Mouse (Mus musculus): ENCODE measurements at regions not wholly inside any gene's neighbourhood (a gene's known extent, or its start where the extent isn't known, plus 50 kb on each side); places are given as distances from the start of the nearest gene placed in this dataset.
A peak's percentile ranks its signal among the peaks of the same experiment; 100 is the strongest.

- peak; percentile 68 for DNase-seq (ENCODE audit: low spot score)
Observed at GRCm38 (mm10) chr4:62755237-62755900, 195.7 kb downstream of the Rgs3 start.

DNA sequence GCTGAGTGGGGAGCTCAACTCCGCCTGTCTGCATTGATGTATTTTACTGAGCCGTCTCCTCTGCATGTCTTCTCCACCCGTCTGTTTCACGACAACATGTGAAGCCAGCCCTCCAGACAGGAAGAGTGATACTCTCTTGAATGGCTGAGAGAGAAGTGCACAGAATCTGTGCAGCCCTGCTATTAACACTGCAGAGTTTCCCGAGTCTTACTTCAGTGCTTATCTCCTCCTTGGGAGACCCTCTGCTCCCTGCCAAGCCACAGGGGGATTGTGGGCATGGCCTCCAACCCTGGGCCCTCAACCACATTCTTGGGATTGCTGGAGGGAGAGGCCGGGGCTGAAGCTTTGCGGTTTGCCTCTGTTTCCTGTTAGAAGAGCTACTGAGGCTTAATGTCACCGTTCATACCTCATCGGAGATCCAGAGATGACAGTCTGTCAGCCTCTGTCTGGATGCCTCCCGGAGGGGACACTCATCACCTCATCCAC, 197.1 kb downstream of the Rgs3 start:
- no peak for DNase-seq (ENCODE audit: low spot score)

- DNase-seq (ENCODE audit: low spot score): no peak
Observed at GRCm38 (mm10) chr4:62760748-62761604, 201.3 kb downstream of the Rgs3 start.

DNA sequence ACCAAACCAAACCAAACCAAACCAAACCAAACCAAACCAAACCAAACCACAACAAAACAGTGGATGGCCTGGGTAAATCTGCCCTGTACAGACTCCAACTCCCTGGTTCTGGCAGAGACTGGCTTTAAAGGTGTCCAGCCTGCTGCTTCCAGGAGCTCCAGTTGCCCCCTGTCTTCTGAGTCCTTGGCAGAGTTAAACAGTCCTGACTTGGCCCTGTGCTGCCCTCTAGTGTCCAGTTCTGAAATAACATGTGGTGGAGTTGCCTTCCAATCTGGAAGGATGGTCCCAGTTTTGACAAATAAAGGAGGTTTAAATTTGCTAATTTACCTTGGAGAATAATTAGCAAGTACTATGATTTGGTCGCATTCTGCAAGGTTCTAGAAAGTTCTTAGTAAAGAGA, 202.0 kb downstream of the Rgs3 start:
- peak; percentile 76 for DNase-seq (ENCODE audit: low spot score)

DNA sequence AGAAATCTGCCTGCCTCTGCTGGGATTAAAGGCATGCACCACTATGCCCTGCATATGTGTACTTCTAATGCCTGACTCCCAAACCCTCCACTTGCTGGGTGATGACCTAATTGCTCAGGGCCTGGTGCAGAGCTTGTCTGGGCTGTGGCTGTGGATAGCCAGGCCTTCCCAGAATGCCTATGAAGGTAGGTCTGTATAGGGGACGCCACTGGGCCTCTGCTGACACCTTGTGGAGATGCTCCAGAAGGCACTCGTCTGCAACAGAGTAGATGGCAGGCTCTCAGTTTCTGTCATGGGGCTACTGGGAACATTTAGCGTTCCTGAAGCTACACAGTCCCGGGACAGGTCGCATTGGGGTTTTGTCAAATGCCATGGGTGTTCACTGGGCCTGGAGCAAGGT, 201.4 kb upstream of the Zfp618 start:
- peak; percentile 52 for DNase-seq (ENCODE audit: low spot score)

- no peak for DNase-seq (ENCODE audit: low spot score)
Observed at GRCm38 (mm10) chr4:62769469-62770234, 195.7 kb upstream of the Zfp618 start.

DNA sequence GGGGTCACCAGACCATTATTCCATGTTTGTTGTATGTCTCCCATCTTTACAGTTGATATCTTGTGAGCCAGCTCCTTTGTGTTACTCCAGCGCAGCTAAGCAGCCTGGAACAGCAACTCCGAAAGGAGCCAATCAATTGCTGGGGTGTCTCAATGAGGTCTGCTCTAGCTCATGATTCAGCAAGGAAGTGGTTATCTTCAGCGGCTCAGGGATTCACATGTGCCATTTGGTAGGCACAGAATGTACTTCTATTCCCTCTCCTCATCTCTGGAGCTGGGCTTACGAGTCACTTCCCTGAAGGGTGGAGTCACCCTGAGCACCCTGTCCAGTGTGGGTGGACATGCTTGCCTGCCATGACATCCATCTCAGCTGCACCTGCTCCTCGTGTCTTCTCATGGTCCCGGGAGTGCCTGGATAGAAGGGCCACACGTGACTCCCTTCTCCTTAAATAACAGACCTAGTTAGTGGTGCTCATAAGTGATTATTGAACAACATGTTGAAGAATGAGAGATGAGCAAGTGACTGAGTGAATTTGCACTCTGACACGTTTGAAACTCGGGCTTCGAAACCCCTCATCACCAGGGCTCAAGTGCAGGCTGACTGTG, 190.3 kb upstream of the Zfp618 start:
- DNase-seq (ENCODE audit: low spot score): no peak

GRCm38 (mm10) chr4:62776881-62777280, 188.5 kb upstream of the Zfp618 start:
- no peak for DNase-seq (ENCODE audit: low spot score)

DNA sequence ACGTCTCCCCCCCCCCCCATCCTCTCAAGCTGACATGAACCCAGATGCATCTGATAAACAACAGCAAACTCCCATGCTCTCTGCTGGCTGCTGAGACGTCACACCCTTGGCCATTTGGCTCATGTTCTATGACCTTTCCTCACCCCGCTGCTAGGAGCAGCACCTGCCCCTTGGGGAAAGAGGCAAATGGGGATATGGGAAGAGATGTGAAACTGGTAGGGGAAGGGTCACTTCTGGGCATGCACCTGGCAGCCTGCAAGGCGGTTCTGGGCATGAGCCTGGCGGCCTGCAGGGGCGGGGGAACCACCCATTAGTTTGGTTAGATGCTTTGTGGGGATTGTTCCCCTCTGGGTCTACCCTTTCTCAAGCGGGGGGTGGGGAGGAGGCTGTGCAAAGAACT, 187.9 kb upstream of the Zfp618 start:
- no peak for DNase-seq (ENCODE audit: low spot score)

DNA sequence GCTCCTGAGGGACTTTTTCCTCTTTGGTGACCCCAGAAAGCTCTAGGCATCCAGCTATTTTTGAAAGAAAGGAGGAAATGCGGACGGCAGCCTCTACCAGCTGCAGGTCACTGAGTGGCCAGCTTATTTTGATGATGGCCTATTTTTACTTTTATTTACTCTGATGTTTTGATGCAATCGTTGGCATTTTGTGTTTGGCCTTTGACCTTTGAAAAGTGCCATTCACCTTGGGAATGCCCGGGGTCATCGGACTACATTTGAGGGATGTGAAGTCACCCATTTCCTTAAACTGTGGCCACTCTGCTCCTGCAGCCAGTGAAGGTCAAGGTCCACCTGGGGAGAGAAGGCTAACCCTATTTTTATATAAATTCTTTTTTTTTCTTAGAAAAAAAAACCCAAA, 186.8 kb upstream of the Zfp618 start:
- no peak for DNase-seq (ENCODE audit: low spot score)

DNA sequence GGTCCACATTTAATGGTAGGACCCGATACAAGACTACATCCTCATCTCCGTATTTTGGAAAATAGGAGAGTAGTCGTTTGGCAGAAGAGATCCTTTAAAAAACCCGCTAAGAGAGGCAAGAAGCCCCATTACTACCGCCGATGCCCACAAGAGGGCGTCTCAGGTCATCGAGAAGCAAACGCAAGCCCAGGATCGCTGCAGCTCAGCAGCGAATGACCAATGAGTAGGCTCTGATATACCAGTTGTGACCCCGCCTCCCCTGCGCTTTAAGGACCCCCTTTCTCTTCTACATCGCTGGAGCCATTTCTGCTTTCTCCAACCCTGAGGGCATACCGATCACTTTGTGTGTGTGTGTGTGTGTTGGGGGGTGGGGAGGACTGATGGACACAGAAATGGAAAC, 185.0 kb upstream of the Zfp618 start:
- DNase-seq (ENCODE audit: low spot score): peak; percentile 85

- DNase-seq (ENCODE audit: low spot score): no peak
Observed at GRCm38 (mm10) chr4:62780837-62781236, 184.5 kb upstream of the Zfp618 start.

DNA sequence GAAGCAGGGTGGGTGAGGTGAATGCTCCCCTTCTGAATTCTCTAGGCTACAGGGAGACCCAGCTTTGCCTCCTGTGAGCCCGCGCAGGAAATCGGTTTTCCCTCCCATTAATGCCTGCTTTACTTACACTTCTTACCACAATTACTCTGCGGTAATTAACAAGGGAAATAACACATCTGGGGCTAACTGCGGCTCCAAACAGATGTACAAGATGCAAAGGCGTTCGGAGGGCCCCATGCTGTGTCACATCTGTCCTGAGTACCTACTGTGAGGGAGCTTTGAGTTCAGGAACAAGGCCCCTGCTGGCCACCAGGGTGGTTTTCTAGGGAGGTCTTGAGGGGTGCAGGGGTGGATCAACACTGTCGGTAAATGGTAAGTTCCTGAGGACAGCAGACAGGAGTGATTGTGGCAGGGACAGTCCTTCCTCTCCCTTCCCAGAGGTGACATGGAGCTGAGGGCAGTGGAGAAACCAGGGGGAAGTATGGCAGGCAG, 184.0 kb upstream of the Zfp618 start:
- DNase-seq (ENCODE audit: low spot score): no peak

GRCm38 (mm10) chr4:62785711-62786110, 179.7 kb upstream of the Zfp618 start:
- no peak for DNase-seq (ENCODE audit: low spot score)

DNA sequence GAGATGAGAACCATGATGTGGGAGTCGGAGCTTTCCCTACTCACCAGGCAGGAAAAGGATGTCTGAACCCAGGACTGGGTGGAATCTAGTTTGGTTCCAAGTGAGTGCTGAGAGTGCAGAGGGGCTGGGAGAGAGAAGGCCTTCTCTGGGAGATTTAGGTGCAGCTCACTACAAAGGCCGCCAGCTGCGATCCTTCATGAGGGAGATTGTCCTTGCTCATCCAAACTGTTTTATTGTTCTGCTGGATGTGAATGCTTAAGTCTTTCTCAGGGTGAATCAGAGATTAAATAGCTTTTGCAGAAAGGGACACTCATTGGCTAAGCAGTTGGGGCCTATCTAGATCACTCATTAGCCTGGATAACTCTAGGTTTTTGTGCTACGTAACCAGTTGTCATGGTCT, 175.7 kb upstream of the Zfp618 start:
- DNase-seq (ENCODE audit: low spot score): no peak

DNA sequence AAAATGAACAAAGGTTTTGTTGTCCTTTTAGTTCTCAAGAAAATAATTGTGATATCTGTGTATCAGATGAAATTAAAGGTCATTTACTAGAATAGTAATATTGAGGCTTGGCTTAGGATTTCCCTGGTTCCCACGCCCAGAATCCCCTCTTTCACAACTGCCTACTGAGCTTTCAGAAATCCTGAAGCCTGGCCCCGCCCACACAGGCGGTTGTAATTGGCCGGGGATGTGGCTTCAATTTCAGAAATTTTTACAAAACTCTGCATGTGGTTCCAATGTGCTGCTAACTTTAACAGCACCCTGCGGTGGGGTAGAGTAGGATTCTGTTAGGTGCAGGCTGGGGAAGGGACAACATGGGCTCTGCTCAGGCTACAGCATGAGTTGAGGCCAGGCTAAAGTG, 171.8 kb upstream of the Zfp618 start:
- no peak for DNase-seq (ENCODE audit: low spot score)

- DNase-seq (ENCODE audit: low spot score): no peak
Observed at GRCm38 (mm10) chr4:62795538-62795937, 169.8 kb upstream of the Zfp618 start.

- DNase-seq (ENCODE audit: low spot score): no peak
Observed at GRCm38 (mm10) chr4:62799923-62800322, 165.4 kb upstream of the Zfp618 start.

DNA sequence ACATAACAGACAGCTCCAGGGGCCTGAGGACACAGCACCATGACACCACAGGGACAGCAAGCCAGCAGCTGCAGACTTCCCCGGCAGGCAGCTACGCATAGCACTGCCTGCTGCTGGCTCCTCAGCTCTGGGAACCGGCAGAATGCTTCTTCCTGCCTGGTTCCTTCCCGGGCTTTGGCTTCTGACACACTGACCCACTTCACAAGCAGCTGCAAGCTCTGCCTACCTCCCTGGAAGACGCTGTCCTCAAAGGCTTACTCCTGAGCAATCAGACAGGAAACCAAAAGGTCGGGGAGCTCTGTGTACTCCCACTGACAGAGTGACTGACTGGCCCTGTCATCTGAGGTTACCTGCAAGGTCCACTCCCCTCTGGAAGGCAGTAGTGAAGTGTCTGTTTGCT, 159.5 kb upstream of the Zfp618 start:
- no peak for DNase-seq (ENCODE audit: low spot score)

- no peak for DNase-seq (ENCODE audit: low spot score)
Observed at GRCm38 (mm10) chr4:62806786-62807185, 158.6 kb upstream of the Zfp618 start.

DNA sequence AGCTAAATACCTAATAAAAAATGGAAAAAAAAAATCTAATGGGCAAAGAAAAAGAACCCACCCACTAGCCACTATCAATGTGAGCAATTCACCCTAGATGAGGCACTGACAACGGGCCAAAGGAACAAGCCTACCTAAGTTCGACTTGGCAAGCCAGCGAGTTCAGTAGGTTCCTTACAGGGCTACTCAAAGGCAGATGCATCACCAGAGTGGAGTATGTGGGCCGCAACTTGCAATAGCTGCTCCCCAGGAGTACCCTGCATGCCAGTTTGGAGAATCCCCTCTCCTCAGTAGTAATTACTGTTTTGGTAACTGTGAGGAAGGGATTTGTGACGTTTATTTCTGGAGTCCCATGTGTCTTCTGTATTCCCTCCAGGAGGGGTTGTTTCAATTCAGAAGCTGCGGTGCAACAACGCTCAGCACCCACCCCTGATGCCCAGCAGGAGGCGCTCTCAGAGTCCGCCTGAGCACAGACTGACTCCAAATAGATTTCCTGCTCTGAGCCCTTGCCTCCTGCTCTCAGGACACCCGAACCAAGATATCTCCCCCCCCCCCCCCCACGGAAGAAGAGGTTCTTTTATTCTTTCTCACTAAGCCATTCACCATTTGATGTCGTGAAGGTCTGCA, 157.3 kb upstream of the Zfp618 start:
- no peak for DNase-seq (ENCODE audit: low spot score)

DNA sequence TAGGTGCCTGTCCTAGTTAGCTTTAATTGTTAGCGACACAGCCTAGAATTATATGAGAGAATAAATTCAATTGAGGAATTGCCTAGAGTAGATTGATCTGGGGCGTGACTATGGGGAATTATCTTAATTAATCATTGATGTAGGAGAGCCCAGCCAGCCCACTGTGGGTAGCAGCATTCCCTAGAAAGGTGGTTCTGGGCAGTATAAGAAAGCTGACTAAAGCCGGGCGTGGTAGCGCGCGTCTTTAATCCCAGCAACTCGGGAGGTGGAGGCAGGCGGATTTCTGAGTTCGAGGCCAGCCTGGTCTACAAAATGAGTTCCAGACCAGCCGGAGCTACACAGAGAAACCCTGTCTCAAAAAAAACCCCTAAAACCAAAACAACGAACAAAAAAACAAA, 156.8 kb upstream of the Zfp618 start:
- DNase-seq (ENCODE audit: low spot score): no peak

All from ovary, postnatal 10 days (tissue).